Mouse (Mus musculus): Measurements from ENCODE around the gene Bpifb1. TPM values are rescaled to one million over a fixed set of nuclear protein-coding genes. Genes with fewer than 3 reads are reported as not detected.
"Not testable (repeated sequence)": the region's sequence is repeated elsewhere in the genome, so short reads cannot be mapped to it uniquely, and the experiment has no call there.

Gene Bpifb1
- total and polyA plus RNA-seq, 3 experiments: not detected

GRCm38 (mm10) chr2:154173313-154173712, 17.3 kb upstream of the Bpifb1 start:
- Histone ChIP-seq H3K9ac (ENCODE audit: insufficient read depth, low read depth) (no peak overlapping the region), H3K9me3 (replicated peaks; ENCODE audit: low read length) (no peaks in the 10 kb centered on the region), H3K4me1 (ENCODE audit: control insufficient read depth in 1 of 2, insufficient read depth in 2 of 2) (peaks cover 0 to 4% of the 10 kb centered on the region in 2 experiments; a peak in 1 of 4 replicates), H3K27me3 (replicated peaks) (peaks cover 45% of the 10 kb centered on the region), H3K4me2 (ENCODE audit: insufficient read depth, low read depth, poor library complexity, severe bottlenecking) (no peak overlapping the region), H3K4me3 (replicated peaks in 1 of 3; ENCODE audit: low read depth in 2 of 3, low read length in 2 of 3, poor library complexity in 1 of 3) (no peak overlapping the region), H3K36me3 (replicated peaks in 1 of 2; ENCODE audit: control insufficient read depth in 1 of 2, insufficient read depth in 1 of 2, low read length in 1 of 2) (no peaks in the 10 kb centered on the region), H3K27ac (ENCODE audit: insufficient read depth, low read depth) (no peak overlapping the region), H3K79me2 (replicated peaks; ENCODE audit: control insufficient read depth, extremely low read depth, insufficient read depth, poor library complexity, severe bottlenecking) (no peaks in the 10 kb centered on the region)
- peak; percentile 14 for DNase-seq (ENCODE audit: extremely low read depth)
- TF ChIP-seq ZMIZ1 (IDR thresholded peaks at IDR 0.05; ENCODE audit: low read depth, low read length) (no peak), HCFC1 (IDR thresholded peaks at IDR 0.05; ENCODE audit: low read depth, low read length) (no peak), KAT2A (IDR thresholded peaks at IDR 0.05; ENCODE audit: insufficient replicate concordance, low read length) (no peak), CHD2 (IDR thresholded peaks at IDR 0.05; ENCODE audit: low read length) (no peak), MAFK (IDR thresholded peaks at IDR 0.05; ENCODE audit: insufficient replicate concordance, low read length) (no peak), ZNF384 (IDR thresholded peaks at IDR 0.05; ENCODE audit: low read depth, low read length) (no peak), GABPA (IDR thresholded peaks at IDR 0.05; ENCODE audit: insufficient replicate concordance, low read depth, low read length) (no peak), ZC3H11A (IDR thresholded peaks at IDR 0.05; ENCODE audit: low read depth, low read length) (no peak), USF1 (IDR thresholded peaks at IDR 0.05; ENCODE audit: low read depth, low read length) (no peak), MEF2A (IDR thresholded peaks at IDR 0.05; ENCODE audit: borderline replicate concordance, low read depth, low read length) (no peak), JUND (conservative IDR thresholded peaks at IDR 0.05; ENCODE audit: low read depth, low read length) (no peak), POLR2AphosphoS2 (IDR thresholded peaks at IDR 0.05; ENCODE audit: low read depth, low read length) (no peak), SMC3 (IDR thresholded peaks at IDR 0.05; ENCODE audit: low read depth, low read length) (peak; percentile 53), RAD21 (IDR thresholded peaks at IDR 0.05; ENCODE audit: low read depth, low read length) (peak; percentile 63), MXI1 (IDR thresholded peaks at IDR 0.05; ENCODE audit: low read depth, low read length) (no peak), ETS1 (conservative IDR thresholded peaks at IDR 0.05; ENCODE audit: low read depth, low read length) (no peak), NELFE (IDR thresholded peaks at IDR 0.05; ENCODE audit: low read depth, low read length) (no peak), MYC (IDR thresholded peaks at IDR 0.05; ENCODE audit: low read depth, low read length) (no peak), JUN (IDR thresholded peaks at IDR 0.05; ENCODE audit: insufficient read depth, low read depth, low read length) (no peak), NRF1 (IDR thresholded peaks at IDR 0.05; ENCODE audit: low read depth, low read length) (no peak), EP300 (IDR thresholded peaks at IDR 0.05; ENCODE audit: low read length) (no peak), CTCF (conservative IDR thresholded peaks at IDR 0.05 in 1 of 2, IDR thresholded peaks at IDR 0.05 in 1 of 2; ENCODE audit: low read depth in 2 of 2, low read length in 2 of 2) (peak; percentile 71 to 77), IRF4 (IDR thresholded peaks at IDR 0.05; ENCODE audit: low read depth, low read length) (no peak), BHLHE40 (IDR thresholded peaks at IDR 0.05; ENCODE audit: low read depth, low read length) (no peak), TBP (conservative IDR thresholded peaks at IDR 0.05; ENCODE audit: low read depth, low read length) (no peak), USF2 (conservative IDR thresholded peaks at IDR 0.05; ENCODE audit: low read depth, low read length) (no peak)
- dilution Hi-C loops (cut with MboI; ENCODE audit: extremely low pct_ligation_motif_present, extremely low pct_unique_long_range_greater_than_20kb, low sequenced_read_pairs) (no loop called here), in situ Hi-C loops (cut with MboI; ENCODE audit: low pct_ligation_motif_present, low pct_unique_long_range_greater_than_20kb, low sequenced_read_pairs) (no loop called here)

- H3K79me2 ChIP-seq (replicated peaks; ENCODE audit: control insufficient read depth, extremely low read depth, insufficient read depth, poor library complexity, severe bottlenecking); H3K4me2 ChIP-seq (ENCODE audit: insufficient read depth, low read depth, poor library complexity, severe bottlenecking); H3K9me3 ChIP-seq (replicated peaks; ENCODE audit: low read length); DNase-seq (ENCODE audit: extremely low read depth); H3K4me3 ChIP-seq (replicated peaks in 1 of 3; ENCODE audit: low read depth in 2 of 3, low read length in 2 of 3, poor library complexity in 1 of 3); H3K36me3 ChIP-seq (replicated peaks in 1 of 2; ENCODE audit: control insufficient read depth in 1 of 2, insufficient read depth in 1 of 2, low read length in 1 of 2); in situ Hi-C loops (cut with MboI; ENCODE audit: low pct_ligation_motif_present, low pct_unique_long_range_greater_than_20kb, low sequenced_read_pairs); dilution Hi-C loops (cut with MboI; ENCODE audit: extremely low pct_ligation_motif_present, extremely low pct_unique_long_range_greater_than_20kb, low sequenced_read_pairs); H3K9ac ChIP-seq (ENCODE audit: insufficient read depth, low read depth); H3K4me1 ChIP-seq (ENCODE audit: control insufficient read depth in 1 of 2, insufficient read depth in 2 of 2); H3K27ac ChIP-seq (ENCODE audit: insufficient read depth, low read depth): not testable (repeated sequence)
- peaks cover 57% of the 10 kb centered on the region for H3K27me3 ChIP-seq (replicated peaks)
These were observed 8.7 kb upstream of the Bpifb1 start for GRCm38 (mm10) chr2:154181900-154182299.

DNA sequence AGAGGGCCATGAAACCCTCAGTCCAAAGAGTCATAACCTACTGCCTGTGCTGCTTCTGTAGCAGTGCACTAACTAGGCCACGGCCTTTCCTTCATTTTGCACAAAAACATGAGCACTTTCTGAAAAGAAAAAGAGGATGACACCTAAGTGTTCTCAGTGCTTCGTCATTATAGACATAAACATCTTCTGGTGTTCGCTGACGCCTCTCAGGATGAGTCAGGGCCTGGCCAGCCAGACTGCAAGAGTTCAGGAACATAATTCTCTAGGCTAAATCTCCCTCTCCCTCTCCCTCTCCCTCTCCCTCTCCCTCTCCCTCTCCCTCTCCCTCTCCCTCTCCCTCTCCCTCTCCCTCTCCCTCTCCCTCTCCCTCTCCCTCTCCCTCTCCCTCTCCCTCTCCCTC, 7.6 kb upstream of the Bpifb1 start:
- DNase-seq (ENCODE audit: extremely low read depth); H3K4me1 ChIP-seq (ENCODE audit: control insufficient read depth in 1 of 2, insufficient read depth in 2 of 2); H3K27ac ChIP-seq (ENCODE audit: insufficient read depth, low read depth); H3K4me2 ChIP-seq (ENCODE audit: insufficient read depth, low read depth, poor library complexity, severe bottlenecking); H3K79me2 ChIP-seq (replicated peaks; ENCODE audit: control insufficient read depth, extremely low read depth, insufficient read depth, poor library complexity, severe bottlenecking); in situ Hi-C loops (cut with MboI; ENCODE audit: low pct_ligation_motif_present, low pct_unique_long_range_greater_than_20kb, low sequenced_read_pairs); dilution Hi-C loops (cut with MboI; ENCODE audit: extremely low pct_ligation_motif_present, extremely low pct_unique_long_range_greater_than_20kb, low sequenced_read_pairs); H3K9me3 ChIP-seq (replicated peaks; ENCODE audit: low read length); H3K4me3 ChIP-seq (replicated peaks in 1 of 3; ENCODE audit: low read depth in 2 of 3, low read length in 2 of 3, poor library complexity in 1 of 3); H3K36me3 ChIP-seq (replicated peaks in 1 of 2; ENCODE audit: control insufficient read depth in 1 of 2, insufficient read depth in 1 of 2, low read length in 1 of 2); H3K9ac ChIP-seq (ENCODE audit: insufficient read depth, low read depth): not testable (repeated sequence)
- H3K27me3 ChIP-seq (replicated peaks): peaks cover 67% of the 10 kb centered on the region

All from CH12.LX (cell line).